Mouse (Mus musculus) midbrain, embryonic 14.5 days (tissue): ENCODE data around the gene Tesc. TPM values are rescaled to one million over a fixed set of nuclear protein-coding genes. Genes with fewer than 3 reads are reported as not detected.

Experiments
- ATAC-seq: fragments of 200-750 bp; cut with Nextera tagmentation; 2 replicates; pipeline ENCODE4 v1.8.0; 2017; ENCODE audit warnings: moderate number of reproducible peaks, moderate library complexity; ENCODE audit not compliant: low FRiP score, low TSS enrichment
- DNase-seq: peaks from one replicate; pipeline ENCODE4 v3.0.0-alpha.2; 2015
- H3K27ac ChIP-seq: fragments of 300-500 bp; sonication (generic); replicated peaks from 2 replicates; pipeline ENCODE4 v1.5.1; 2014; ENCODE audit warnings: mild to moderate bottlenecking, low read depth, low read length, moderate library complexity
- H3K27me3 ChIP-seq: fragments of 300-500 bp; sonication (generic); 2 replicates; pipeline ENCODE4 v1.6.1; 2014; ENCODE audit warnings: low read length, control low read depth, mixed read lengths; ENCODE audit not compliant: control insufficient read depth, insufficient read depth
- H3K36me3 ChIP-seq: fragments of 300-500 bp; sonication (generic); 2 replicates; pipeline ENCODE4 v1.6.1; 2014; ENCODE audit warnings: low read length, control low read depth; ENCODE audit not compliant: control insufficient read depth, insufficient read depth
- H3K4me1 ChIP-seq: fragments of 300-500 bp; sonication (generic); 2 replicates; pipeline ENCODE4 v1.6.1; 2014; ENCODE audit warnings: mild to moderate bottlenecking, antibody characterized with exemption, low read length, control low read depth; ENCODE audit not compliant: control insufficient read depth, insufficient read depth
- H3K4me2 ChIP-seq: fragments of 300-500 bp; sonication (generic); 2 replicates; pipeline ENCODE4 v1.6.1; 2014; ENCODE audit warnings: mild to moderate bottlenecking, low read length, moderate library complexity
- H3K4me3 ChIP-seq: fragments of 300-500 bp; sonication (generic); replicated peaks from 2 replicates; pipeline ENCODE4 v1.5.1; 2014; ENCODE audit warnings: low read depth, low read length
- H3K9ac ChIP-seq: fragments of 300-500 bp; sonication (generic); replicated peaks from 2 replicates; pipeline ENCODE4 v1.6.1; 2014; ENCODE audit warnings: mild to moderate bottlenecking, low read length, moderate library complexity
- H3K9me3 ChIP-seq: fragments of 300-500 bp; sonication (generic); 2 replicates; pipeline ENCODE4 v1.6.1; 2016; ENCODE audit warnings: low read length, control low read depth, mixed read lengths; ENCODE audit not compliant: control insufficient read depth
- WGBS: fragments of 180-500 bp; shearing (Covaris S2); extraction: QIAGEN DNeasy Blood & Tissue Kit; methylation state at CpG from one replicate; pipeline ENCODE4 v1.1.7; 2014; 5-methylcytosine and 5-hydroxymethylcytosine counted together
- polyA plus RNA-seq: library from polyadenylated mRNA; unstranded; fragments of >200 nt; fragmentation: Nextera tagmentation; extraction: Ambion mirVana; gene quantifications from 2 replicates; pipeline ENCODE4 v1.2.1, GENCODE M21; 2014

Tesc gene
- polyA plus RNA-seq, 1 experiment from 2014 or later, result 4.9 TPM

- peaks cover 27% of the 10 kb centered on the region for H3K27me3 ChIP-seq
- H3K4me3 ChIP-seq, result no peak overlapping the region
- H3K4me2 ChIP-seq, result no peak overlapping the region
- H3K36me3 ChIP-seq, result no peaks in the 10 kb centered on the region
- ATAC-seq (no peak), DNase-seq (no peak)
- peaks cover 8% of the 10 kb centered on the region for H3K4me1 ChIP-seq
- H3K27ac ChIP-seq, result no peak overlapping the region
- H3K9me3 ChIP-seq, result no peaks in the 10 kb centered on the region
- WGBS, result 78% methylated on average over 3 of the region's 3 CpGs
- no peak overlapping the region for H3K9ac ChIP-seq
These were observed 4.5 kb upstream of the Tesc start for GRCm38 (mm10) chr5:118023053-118023452.

GRCm38 (mm10) chr5:118025880-118026279 is 1.7 kb upstream of the Tesc start:
- DNase-seq (no peak), ATAC-seq (no peak)
- no peak overlapping the region for H3K4me2 ChIP-seq
- H3K27me3 ChIP-seq, result peaks cover 50% of the 10 kb centered on the region
- no peak overlapping the region for H3K9ac ChIP-seq
- no peak overlapping the region for H3K4me3 ChIP-seq
- no peaks in the 10 kb centered on the region for H3K9me3 ChIP-seq
- H3K27ac ChIP-seq, result no peak overlapping the region
- WGBS, result 3% methylated on average over 12 of the region's 12 CpGs
- peaks cover 15% of the 10 kb centered on the region for H3K4me1 ChIP-seq
- no peaks in the 10 kb centered on the region for H3K36me3 ChIP-seq

GRCm38 (mm10) chr5:118026343-118026742 is 1.2 kb upstream of the Tesc start:
- no peak overlapping the region for H3K27ac ChIP-seq
- peaks cover 50% of the 10 kb centered on the region for H3K27me3 ChIP-seq
- no peak overlapping the region for H3K4me2 ChIP-seq
- no peak for ATAC-seq
- under 1% methylated on average over 13 of the region's 13 CpGs for WGBS
- H3K9me3 ChIP-seq, result no peaks in the 10 kb centered on the region
- no peak overlapping the region for H3K4me3 ChIP-seq
- DNase-seq, result no peak
- H3K4me1 ChIP-seq, result peaks cover 15% of the 10 kb centered on the region
- no peak overlapping the region for H3K9ac ChIP-seq
- no peaks in the 10 kb centered on the region for H3K36me3 ChIP-seq

- no peak for ATAC-seq
These were observed 344 bp upstream of the Tesc start for GRCm38 (mm10) chr5:118027101-118027697.

GRCm38 (mm10) chr5:118028191-118029034 is 870 bp downstream of the Tesc start:
- ATAC-seq, result peak; percentile 29; the same call in 1 of the 2 replicates
- Histone ChIP-seq H3K4me1 (peaks cover 15% of the 10 kb centered on the region), H3K9me3 (no peaks in the 10 kb centered on the region), H3K4me2 (peak overlapping the region; percentile 98), H3K9ac (peak overlapping the region; percentile 53), H3K27ac (no peak overlapping the region), H3K4me3 (peak overlapping the region; percentile 61), H3K36me3 (no peaks in the 10 kb centered on the region), H3K27me3 (peaks cover 50% of the 10 kb centered on the region)
- 2% methylated on average over 74 of the region's 79 CpGs for WGBS
- DNase-seq, result peak; percentile 33

More at GRCm38 (mm10) chr5:118027101-118027697, 344 bp upstream of the Tesc start:
- peak overlapping the region; percentile 61 for H3K4me3 ChIP-seq
- H3K27me3 ChIP-seq, result peaks cover 50% of the 10 kb centered on the region
- peak overlapping the region; percentile 98 for H3K4me2 ChIP-seq
- H3K9ac ChIP-seq, result peak overlapping the region; percentile 53; the same call in 1 of the 2 replicates
- H3K4me1 ChIP-seq, result peaks cover 15% of the 10 kb centered on the region
- no peaks in the 10 kb centered on the region for H3K36me3 ChIP-seq
- H3K27ac ChIP-seq, result no peak overlapping the region
- no peaks in the 10 kb centered on the region for H3K9me3 ChIP-seq
- peak; percentile 24 for DNase-seq
- under 1% methylated on average over 39 of the region's 39 CpGs for WGBS

- H3K9ac ChIP-seq, result 0 out of 2 replicates have a peak overlapping the region, but pooled peaks have one; percentile 16
- 10% methylated on average over 12 of the region's 12 CpGs for WGBS
These were observed 1.5 kb downstream of the Tesc start for GRCm38 (mm10) chr5:118029035-118029408.

GRCm38 (mm10) chr5:118029420-118029819 is 1.9 kb downstream of the Tesc start:
- Histone ChIP-seq H3K27ac (no peak overlapping the region), H3K9ac (0 out of 2 replicates have a peak overlapping the region, but pooled peaks have one; percentile 16), H3K4me3 (peak overlapping the region; percentile 19; the same call in 1 of the 2 replicates), H3K9me3 (no peaks in the 10 kb centered on the region), H3K4me1 (peaks cover 15% of the 10 kb centered on the region), H3K27me3 (peaks cover 50% of the 10 kb centered on the region), H3K36me3 (no peaks in the 10 kb centered on the region), H3K4me2 (peak overlapping the region; percentile 98)
- WGBS, result 4% methylated on average over 10 of the region's 10 CpGs
- ATAC-seq (no peak), DNase-seq (peak; percentile 52)

More at GRCm38 (mm10) chr5:118029035-118029408, 1.5 kb downstream of the Tesc start:
- Histone ChIP-seq H3K4me2 (peak overlapping the region; percentile 98), H3K27ac (no peak overlapping the region), H3K4me3 (peak overlapping the region; percentile 61; the same call in 1 of the 2 replicates), H3K9me3 (no peaks in the 10 kb centered on the region), H3K4me1 (peaks cover 15% of the 10 kb centered on the region), H3K36me3 (no peaks in the 10 kb centered on the region), H3K27me3 (peaks cover 50% of the 10 kb centered on the region)
- no peak for ATAC-seq
- DNase-seq, result no peak

GRCm38 (mm10) chr5:118030022-118030675 is 2.6 kb downstream of the Tesc start:
- H3K36me3 ChIP-seq, result no peaks in the 10 kb centered on the region
- no peak overlapping the region for H3K4me2 ChIP-seq
- no peaks in the 10 kb centered on the region for H3K9me3 ChIP-seq
- peaks cover 50% of the 10 kb centered on the region for H3K27me3 ChIP-seq
- DNase-seq (no peak), ATAC-seq (no peak)
- H3K9ac ChIP-seq, result no peak overlapping the region
- no peak overlapping the region for H3K4me3 ChIP-seq
- H3K27ac ChIP-seq, result no peak overlapping the region
- 92% methylated on average over 9 of the region's 9 CpGs for WGBS
- H3K4me1 ChIP-seq, result peaks cover 15% of the 10 kb centered on the region
